Mouse (Mus musculus): ENCODE results near the gene Celsr1. TPM values are rescaled to one million over a fixed set of nuclear protein-coding genes. Genes with fewer than 3 reads are reported as not detected.

The Celsr1 gene
- total RNA-seq (2014; rRNA removed) (16.4 and 19.4 TPM in 2 replicates), polyA plus RNA-seq (2015; fragmentation: Nextera tagmentation; extraction: Ambion mirVana) (0.98 and 0.99 TPM in 2 replicates)

DNA sequence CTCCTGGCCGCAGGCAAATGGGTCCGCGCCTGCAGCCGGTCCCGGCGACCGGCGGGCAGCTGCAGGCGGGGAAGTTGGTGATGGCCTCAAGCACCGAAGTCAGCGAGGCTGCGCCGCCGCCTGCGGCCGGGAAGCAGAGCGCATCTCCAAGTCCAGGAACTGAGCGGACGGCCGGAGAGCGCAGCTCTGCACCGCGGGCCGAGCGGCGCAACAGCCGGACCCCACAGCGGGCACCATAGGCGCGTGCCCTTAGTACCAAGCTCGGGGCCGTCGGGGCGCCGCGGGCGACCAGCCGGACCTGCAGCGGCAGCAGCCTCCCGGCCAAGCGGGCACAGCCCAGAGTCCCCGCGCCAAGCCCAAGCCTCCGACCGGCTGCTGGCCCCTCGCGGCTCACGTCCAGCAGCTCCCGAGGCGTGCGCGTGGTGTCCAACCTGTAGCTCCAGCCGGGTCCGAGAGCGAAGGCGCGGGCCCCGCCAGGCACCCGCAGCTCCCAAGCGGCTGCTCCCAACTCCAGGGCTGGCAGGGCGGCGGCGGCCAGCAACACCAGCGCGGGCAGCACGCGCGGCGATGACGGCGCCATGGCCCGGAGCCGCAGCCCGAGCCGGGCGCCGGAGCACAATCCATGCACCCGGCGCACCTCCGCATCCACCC lies at the start of gene Celsr1:
Celsr1 (minus strand) TSS at position 587 of the 651 bp plus-strand sequence.
- no peak for TF ChIP-seq CTCF (IDR thresholded peaks at IDR 0.05; ENCODE audit: low read depth)
- H3K4me1 ChIP-seq (ENCODE audit: insufficient read depth, low read length) = no peaks in the 10 kb centered on the region
- H3K27ac ChIP-seq = peak within 1 kb of the TSS; percentile 60; the same call in 1 of the 2 replicates
- DNase-seq (ENCODE audit: low spot score) = peak; percentile 57
- peak within 1 kb of the TSS; percentile 45; the same call in 1 of the 2 replicates for H3K9ac ChIP-seq (replicated peaks; ENCODE audit: low read length)
- H3K36me3 ChIP-seq (ENCODE audit: insufficient read depth, low read length) = no peaks in the 10 kb centered on the region
- under 1% methylated on average over 78 of the region's 80 CpGs for WGBS
- H3K9me3 ChIP-seq (ENCODE audit: low read length) = 0 out of 2 replicates have a peak, but pooled peaks cover 4% of the 10 kb centered on the region
- ATAC-seq = peak; percentile 30; the same call in 1 of the 2 replicates
- peak within 1 kb of the TSS; percentile 75 for H3K4me2 ChIP-seq (ENCODE audit: low read depth, low read length)
- H3K4me3 ChIP-seq (ENCODE audit: low read length) = peak within 1 kb of the TSS; percentile 49
- peaks cover 22% of the 10 kb centered on the region for H3K27me3 ChIP-seq (ENCODE audit: insufficient read depth, low read length)

DNA sequence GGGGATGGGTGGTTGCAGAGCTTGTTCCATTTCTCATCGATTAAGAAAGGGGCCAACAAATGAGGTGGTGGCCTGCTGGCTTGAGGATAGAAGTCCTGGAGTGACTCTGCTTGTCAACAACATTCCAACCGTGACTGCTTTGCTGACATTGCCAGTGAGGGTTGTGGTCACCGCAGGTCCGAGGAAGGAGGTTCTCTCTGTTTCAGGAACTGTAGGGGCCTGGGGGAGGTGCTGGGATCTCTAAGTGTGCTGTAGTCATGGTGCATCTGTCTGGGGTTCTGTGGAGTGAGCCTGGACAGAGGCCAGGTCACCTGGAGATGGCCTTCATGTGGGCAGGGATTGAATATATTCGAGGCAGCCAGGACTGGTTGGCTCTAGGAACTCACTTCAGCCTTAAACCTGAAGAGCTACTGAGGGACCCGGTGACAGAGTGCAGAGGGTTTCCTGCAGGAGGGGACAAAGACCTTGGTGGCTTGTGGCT lies 49.7 kb upstream of the Celsr1 start:
- peak overlapping the region; percentile 82; the same call in 1 of the 2 replicates for H3K27ac ChIP-seq
- no peaks in the 10 kb centered on the region for H3K36me3 ChIP-seq (ENCODE audit: insufficient read depth, low read length)
- no peak overlapping the region for H3K9ac ChIP-seq (replicated peaks; ENCODE audit: low read length)
- H3K27me3 ChIP-seq (ENCODE audit: insufficient read depth, low read length) = no peaks in the 10 kb centered on the region
- H3K4me3 ChIP-seq (ENCODE audit: low read length) = no peak overlapping the region
- DNase-seq (ENCODE audit: low spot score) (no peak), ATAC-seq (no peak)
- TF ChIP-seq CTCF (IDR thresholded peaks at IDR 0.05; ENCODE audit: low read depth) = no peak
- peaks cover 52% of the 10 kb centered on the region for H3K4me1 ChIP-seq (ENCODE audit: insufficient read depth, low read length)
- H3K9me3 ChIP-seq (ENCODE audit: low read length) = no peaks in the 10 kb centered on the region
- no peak overlapping the region for H3K4me2 ChIP-seq (ENCODE audit: low read depth, low read length)
- WGBS = 29% methylated on average over 6 of the region's 6 CpGs

DNA sequence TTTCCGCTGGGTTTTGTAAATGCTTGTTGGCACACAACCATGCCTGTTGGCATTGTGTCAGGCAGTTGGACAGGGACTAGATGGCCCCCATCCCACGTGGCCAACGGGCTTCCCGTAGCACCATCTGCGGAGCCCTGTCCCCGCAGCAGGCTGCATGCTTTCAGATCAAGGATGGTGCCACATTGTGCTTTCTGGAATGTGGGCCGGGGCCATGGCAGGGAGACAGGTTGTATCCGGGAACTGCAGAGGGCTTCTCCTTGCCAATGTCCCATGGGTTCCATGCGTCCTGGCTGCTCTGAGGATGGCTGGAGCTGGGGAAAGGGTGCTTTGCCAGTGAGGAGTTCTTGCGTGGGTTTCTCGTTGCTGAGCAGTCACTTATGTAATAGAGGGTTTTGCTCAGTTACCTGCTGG lies 49.0 kb upstream of the Celsr1 start:
- ATAC-seq = no peak
- peaks cover 46% of the 10 kb centered on the region for H3K4me1 ChIP-seq (ENCODE audit: insufficient read depth, low read length)

DNA sequence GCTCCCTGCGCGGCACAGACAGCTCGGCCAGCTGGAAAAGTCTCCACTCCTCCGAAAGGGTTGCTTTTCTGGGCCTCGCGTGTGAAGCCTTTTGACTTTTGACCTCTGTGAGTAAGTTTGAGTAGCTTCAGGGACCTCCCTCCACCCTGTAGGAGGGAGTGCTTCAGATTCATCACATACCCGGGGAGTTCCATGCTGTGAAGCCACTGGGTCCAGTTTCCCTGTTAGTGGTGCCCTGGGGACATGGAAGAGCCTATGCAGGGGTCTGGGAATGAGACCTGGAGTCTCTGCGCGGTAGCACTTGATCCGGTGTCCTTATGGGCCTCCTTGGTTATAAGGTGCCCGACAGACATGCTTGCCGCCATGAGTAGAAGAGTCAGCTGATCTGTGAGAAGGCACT lies 48.1 kb upstream of the Celsr1 start:
- TF ChIP-seq CTCF (IDR thresholded peaks at IDR 0.05; ENCODE audit: low read depth) = no peak
- Histone ChIP-seq H3K9me3 (ENCODE audit: low read length) (no peaks in the 10 kb centered on the region), H3K36me3 (ENCODE audit: insufficient read depth, low read length) (no peaks in the 10 kb centered on the region), H3K4me1 (ENCODE audit: insufficient read depth, low read length) (peaks cover 37% of the 10 kb centered on the region), H3K4me2 (ENCODE audit: low read depth, low read length) (no peak overlapping the region), H3K27ac (no peak overlapping the region), H3K4me3 (ENCODE audit: low read length) (no peak overlapping the region), H3K27me3 (ENCODE audit: insufficient read depth, low read length) (no peaks in the 10 kb centered on the region), H3K9ac (replicated peaks; ENCODE audit: low read length) (no peak overlapping the region)
- ATAC-seq = no peak
- DNase-seq (ENCODE audit: low spot score) = no peak
- 42% methylated on average over 12 of the region's 12 CpGs for WGBS

More for the DNA sequence above, 49.0 kb upstream of the Celsr1 start:
- no peak for DNase-seq (ENCODE audit: low spot score)
- H3K27me3 ChIP-seq (ENCODE audit: insufficient read depth, low read length) = no peaks in the 10 kb centered on the region
- TF ChIP-seq CTCF (IDR thresholded peaks at IDR 0.05; ENCODE audit: low read depth) = no peak
- H3K27ac ChIP-seq = peak overlapping the region; percentile 82; the same call in 1 of the 2 replicates
- no peak overlapping the region for H3K4me3 ChIP-seq (ENCODE audit: low read length)
- no peak overlapping the region for H3K4me2 ChIP-seq (ENCODE audit: low read depth, low read length)
- WGBS = 46% methylated on average over 11 of the region's 11 CpGs
- H3K36me3 ChIP-seq (ENCODE audit: insufficient read depth, low read length) = no peaks in the 10 kb centered on the region
- H3K9ac ChIP-seq (replicated peaks; ENCODE audit: low read length) = no peak overlapping the region
- no peaks in the 10 kb centered on the region for H3K9me3 ChIP-seq (ENCODE audit: low read length)

DNA sequence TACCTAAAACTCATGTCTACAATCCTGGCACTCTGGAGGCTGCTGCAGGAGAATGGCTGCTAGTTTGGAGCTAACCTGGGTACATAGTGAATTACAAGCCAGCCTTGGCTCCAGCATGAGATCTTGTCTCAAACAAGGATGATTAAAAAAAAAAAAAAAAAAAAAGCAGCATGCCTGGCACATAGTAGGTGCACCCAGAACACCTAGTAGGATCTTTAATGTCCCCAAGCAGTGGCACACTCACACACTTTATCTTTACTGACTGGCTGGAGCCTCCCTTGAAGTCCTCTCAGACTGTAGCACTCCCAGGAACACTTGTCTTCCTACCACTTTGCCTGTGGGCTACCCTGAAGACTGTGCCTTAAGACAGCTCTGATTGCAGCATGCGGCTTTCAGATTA lies 46.8 kb upstream of the Celsr1 start:
- Histone ChIP-seq H3K27me3 (ENCODE audit: insufficient read depth, low read length) (no peaks in the 10 kb centered on the region), H3K9me3 (ENCODE audit: low read length) (no peaks in the 10 kb centered on the region), H3K4me1 (ENCODE audit: insufficient read depth, low read length) (peaks cover 31% of the 10 kb centered on the region), H3K9ac (replicated peaks; ENCODE audit: low read length) (no peak overlapping the region), H3K36me3 (ENCODE audit: insufficient read depth, low read length) (no peaks in the 10 kb centered on the region), H3K4me2 (ENCODE audit: low read depth, low read length) (no peak overlapping the region), H3K4me3 (ENCODE audit: low read length) (no peak overlapping the region), H3K27ac (no peak overlapping the region)
- ATAC-seq = no peak
- DNase-seq (ENCODE audit: low spot score) = no peak
- TF ChIP-seq CTCF (IDR thresholded peaks at IDR 0.05; ENCODE audit: low read depth) = no peak
- 88% methylated on average over 1 of the region's 1 CpGs for WGBS

DNA sequence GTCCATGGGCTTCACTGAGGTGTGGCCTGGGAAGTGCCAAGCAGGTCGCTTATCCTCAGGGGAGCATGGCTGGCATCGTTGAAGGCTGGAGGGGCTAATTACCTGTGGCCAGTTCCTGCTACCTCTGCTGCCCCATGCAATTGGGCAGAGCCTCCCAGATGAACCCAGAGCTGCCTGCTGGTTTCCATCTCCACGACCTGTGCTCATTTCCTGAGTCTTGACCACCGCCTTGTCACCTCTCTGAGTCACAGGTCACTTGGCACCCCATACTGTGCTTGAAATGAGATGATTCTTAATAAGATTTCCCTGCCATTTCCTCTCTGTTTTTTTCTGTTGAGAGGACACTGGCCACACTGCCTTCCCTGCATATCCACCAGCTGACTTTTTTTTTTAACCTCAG lies 46.3 kb upstream of the Celsr1 start:
- Histone ChIP-seq H3K4me1 (ENCODE audit: insufficient read depth, low read length) (peaks cover 30% of the 10 kb centered on the region), H3K4me3 (ENCODE audit: low read length) (no peak overlapping the region), H3K9me3 (ENCODE audit: low read length) (no peaks in the 10 kb centered on the region), H3K36me3 (ENCODE audit: insufficient read depth, low read length) (no peaks in the 10 kb centered on the region), H3K27me3 (ENCODE audit: insufficient read depth, low read length) (no peaks in the 10 kb centered on the region), H3K27ac (no peak overlapping the region), H3K9ac (replicated peaks; ENCODE audit: low read length) (no peak overlapping the region), H3K4me2 (ENCODE audit: low read depth, low read length) (no peak overlapping the region)
- ATAC-seq (no peak), DNase-seq (ENCODE audit: low spot score) (no peak)
- 74% methylated on average over 4 of the region's 4 CpGs for WGBS
- TF ChIP-seq CTCF (IDR thresholded peaks at IDR 0.05; ENCODE audit: low read depth) = no peak

DNA sequence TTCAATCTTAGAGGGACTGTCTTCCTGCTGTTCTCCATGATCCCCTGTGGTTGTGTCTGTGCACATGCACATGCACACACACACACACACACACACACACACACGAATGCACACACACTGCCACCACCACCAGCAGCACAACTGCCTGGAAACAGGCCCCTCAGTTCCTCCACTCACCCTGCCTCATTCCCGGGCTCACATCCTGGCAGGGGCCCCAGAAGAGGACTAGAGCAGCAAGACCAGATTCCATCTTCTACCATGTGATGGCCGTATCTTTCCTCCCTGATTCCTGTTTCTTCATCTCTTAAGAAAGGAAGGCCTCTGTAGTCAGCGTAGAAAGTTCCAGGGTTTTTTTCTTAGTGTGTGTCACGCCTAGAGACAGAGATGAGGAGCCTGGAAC lies 45.9 kb upstream of the Celsr1 start:
- no peak for TF ChIP-seq CTCF (IDR thresholded peaks at IDR 0.05; ENCODE audit: low read depth)
- Histone ChIP-seq H3K4me3 (ENCODE audit: low read length) (no peak overlapping the region), H3K4me1 (ENCODE audit: insufficient read depth, low read length) (peaks cover 27% of the 10 kb centered on the region), H3K27me3 (ENCODE audit: insufficient read depth, low read length) (no peaks in the 10 kb centered on the region), H3K9ac (replicated peaks; ENCODE audit: low read length) (no peak overlapping the region), H3K4me2 (ENCODE audit: low read depth, low read length) (no peak overlapping the region), H3K36me3 (ENCODE audit: insufficient read depth, low read length) (no peaks in the 10 kb centered on the region), H3K9me3 (ENCODE audit: low read length) (no peaks in the 10 kb centered on the region), H3K27ac (no peak overlapping the region)
- 65% methylated on average over 5 of the region's 5 CpGs for WGBS
- DNase-seq (ENCODE audit: low spot score) (no peak), ATAC-seq (no peak)
